Mouse (Mus musculus): ENCODE data around the gene Klf7. TPM values are rescaled to one million over a fixed set of nuclear protein-coding genes. Genes with fewer than 3 reads are reported as not detected.

The Klf7 gene
- polyA plus RNA-seq, 1 experiment from 2014 or later: 21.2 TPM

GRCm38 (mm10) chr1:64052069-64052750 lies 69.9 kb downstream of the Klf7 start:
- no peaks in the 10 kb centered on the region for H3K9me3 ChIP-seq (replicated peaks)
- no peak overlapping the region for H3K27ac ChIP-seq (replicated peaks)
- 87% methylated on average over 7 of the region's 7 CpGs for WGBS
- H3K4me3 ChIP-seq: no peak overlapping the region
- H3K36me3 ChIP-seq: no peaks in the 10 kb centered on the region
- no peak for DNase-seq (ENCODE audit: low spot score)
- no peaks in the 10 kb centered on the region for H3K27me3 ChIP-seq (ENCODE audit: low read depth, poor library complexity, severe bottlenecking)
- 0 out of 2 replicates have a peak, but pooled peaks cover 12% of the 10 kb centered on the region for H3K4me1 ChIP-seq

GRCm38 (mm10) chr1:64048567-64048966 lies 73.5 kb downstream of the Klf7 start:
- no peaks in the 10 kb centered on the region for H3K27me3 ChIP-seq (ENCODE audit: low read depth, poor library complexity, severe bottlenecking)
- H3K9me3 ChIP-seq (replicated peaks): no peaks in the 10 kb centered on the region
- H3K27ac ChIP-seq (replicated peaks): no peak overlapping the region
- DNase-seq (ENCODE audit: low spot score): no peak
- H3K36me3 ChIP-seq: no peaks in the 10 kb centered on the region
- peaks cover 2% of the 10 kb centered on the region; the same call in 1 of the 2 replicates for H3K4me1 ChIP-seq
- no peak overlapping the region for H3K4me3 ChIP-seq
- 91% methylated on average over 4 of the region's 4 CpGs for WGBS

GRCm38 (mm10) chr1:64046802-64047156 lies 75.3 kb downstream of the Klf7 start:
- Histone ChIP-seq H3K9me3 (replicated peaks) (no peaks in the 10 kb centered on the region), H3K4me1 (peaks cover 11% of the 10 kb centered on the region; the same call in 1 of the 2 replicates), H3K4me3 (no peak overlapping the region), H3K36me3 (no peaks in the 10 kb centered on the region), H3K27me3 (ENCODE audit: low read depth, poor library complexity, severe bottlenecking) (no peaks in the 10 kb centered on the region), H3K27ac (replicated peaks) (no peak overlapping the region)
- no peak for DNase-seq (ENCODE audit: low spot score)

DNA sequence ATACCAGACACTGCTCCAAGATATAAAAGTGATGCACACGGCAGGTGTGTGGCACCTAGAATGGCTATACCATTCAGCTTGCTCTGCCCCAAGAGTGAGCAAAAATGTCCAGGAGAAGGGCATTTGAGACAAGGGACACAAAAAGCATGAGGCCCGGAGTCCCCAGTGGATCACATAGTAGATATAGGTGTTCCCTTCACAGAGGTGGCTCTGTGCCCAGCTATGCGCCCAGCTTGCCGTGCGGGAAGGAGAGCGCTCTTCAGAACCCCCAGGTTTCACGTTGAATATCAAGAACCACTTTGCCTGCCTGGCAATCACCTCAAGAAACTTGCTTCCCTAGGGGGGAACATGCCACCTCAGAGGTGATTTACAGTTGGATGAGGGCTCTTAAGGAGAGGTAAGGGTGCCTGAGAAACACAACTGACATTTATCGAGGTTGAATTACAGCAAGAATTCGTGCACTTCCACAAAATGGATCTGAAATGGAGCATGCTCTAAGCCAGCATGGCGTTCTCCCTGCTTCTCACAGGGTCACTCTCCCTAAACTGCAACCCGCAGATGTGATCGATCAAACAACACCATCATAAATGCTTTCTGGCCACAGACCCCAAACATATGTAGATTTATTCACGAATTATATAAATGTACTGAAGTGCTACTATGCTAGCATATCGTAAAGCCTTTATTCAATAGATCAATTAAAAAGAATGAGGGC lies 75.8 kb downstream of the Klf7 start:
- peaks cover 11% of the 10 kb centered on the region; the same call in 1 of the 2 replicates for H3K4me1 ChIP-seq
- H3K36me3 ChIP-seq: no peaks in the 10 kb centered on the region
- 93% methylated on average over 14 of the region's 14 CpGs for WGBS
- DNase-seq (ENCODE audit: low spot score): no peak
- H3K4me3 ChIP-seq: no peak overlapping the region
- no peaks in the 10 kb centered on the region for H3K9me3 ChIP-seq (replicated peaks)
- no peaks in the 10 kb centered on the region for H3K27me3 ChIP-seq (ENCODE audit: low read depth, poor library complexity, severe bottlenecking)
- no peak overlapping the region for H3K27ac ChIP-seq (replicated peaks)

- Histone ChIP-seq H3K4me1 (peaks cover 24% of the 10 kb centered on the region; the same call in 1 of the 2 replicates), H3K36me3 (peaks cover 8% of the 10 kb centered on the region; the same call in 1 of the 2 replicates), H3K4me3 (no peak overlapping the region), H3K27ac (replicated peaks) (no peak overlapping the region), H3K27me3 (ENCODE audit: low read depth, poor library complexity, severe bottlenecking) (no peaks in the 10 kb centered on the region), H3K9me3 (replicated peaks) (no peaks in the 10 kb centered on the region)
- WGBS: 66% methylated on average over 2 of the region's 2 CpGs
- no peak for DNase-seq (ENCODE audit: low spot score)
Measured at GRCm38 (mm10) chr1:64044577-64044976, 77.5 kb downstream of the Klf7 start.

GRCm38 (mm10) chr1:64040831-64041383 lies 81.2 kb downstream of the Klf7 start:
- WGBS: 63% methylated on average over 5 of the region's 5 CpGs
- Histone ChIP-seq H3K4me1 (peaks cover 56% of the 10 kb centered on the region), H3K9me3 (replicated peaks) (no peaks in the 10 kb centered on the region), H3K36me3 (peaks cover 13% of the 10 kb centered on the region; the same call in 1 of the 2 replicates), H3K4me3 (no peak overlapping the region), H3K27me3 (ENCODE audit: low read depth, poor library complexity, severe bottlenecking) (no peaks in the 10 kb centered on the region), H3K27ac (replicated peaks) (peak overlapping the region; percentile 52; the same call in 1 of the 2 replicates)
- DNase-seq (ENCODE audit: low spot score): no peak

GRCm38 (mm10) chr1:64040061-64040686 lies 81.9 kb downstream of the Klf7 start:
- no peak overlapping the region for H3K4me3 ChIP-seq

DNA sequence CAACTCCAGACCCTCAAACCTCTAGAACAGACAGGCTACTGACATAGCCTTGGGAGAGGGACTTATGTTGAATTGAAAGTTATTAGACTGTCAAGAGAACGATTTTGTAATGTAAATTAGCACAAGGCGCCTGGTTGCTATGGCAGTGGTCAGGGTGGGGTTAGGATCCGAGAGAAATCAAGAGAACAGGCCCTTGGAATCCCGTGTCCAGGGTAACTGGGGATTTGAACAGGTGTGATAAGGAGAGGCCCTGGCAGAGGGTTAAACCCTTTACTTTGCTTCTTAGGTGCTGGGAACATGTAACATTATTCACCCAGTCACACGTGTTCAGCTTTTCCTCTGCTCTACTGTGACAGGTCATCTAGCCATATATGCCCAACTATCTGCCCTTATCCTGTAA lies 83.7 kb downstream of the Klf7 start:
- H3K9me3 ChIP-seq (replicated peaks): no peaks in the 10 kb centered on the region
- WGBS: 63% methylated on average over 5 of the region's 5 CpGs
- no peak overlapping the region for H3K4me3 ChIP-seq
- H3K27ac ChIP-seq (replicated peaks): no peak overlapping the region
- H3K36me3 ChIP-seq: peaks cover 19% of the 10 kb centered on the region; the same call in 1 of the 2 replicates
- H3K4me1 ChIP-seq: peaks cover 64% of the 10 kb centered on the region
- no peak for DNase-seq (ENCODE audit: low spot score)
- H3K27me3 ChIP-seq (ENCODE audit: low read depth, poor library complexity, severe bottlenecking): no peaks in the 10 kb centered on the region

More at GRCm38 (mm10) chr1:64040061-64040686, 81.9 kb downstream of the Klf7 start:
- H3K9me3 ChIP-seq (replicated peaks): no peaks in the 10 kb centered on the region
- 88% methylated on average over 10 of the region's 10 CpGs for WGBS
- no peak for DNase-seq (ENCODE audit: low spot score)
- H3K4me1 ChIP-seq: peaks cover 64% of the 10 kb centered on the region
- no peaks in the 10 kb centered on the region for H3K27me3 ChIP-seq (ENCODE audit: low read depth, poor library complexity, severe bottlenecking)
- peaks cover 14% of the 10 kb centered on the region; the same call in 1 of the 2 replicates for H3K36me3 ChIP-seq
- H3K27ac ChIP-seq (replicated peaks): 0 out of 2 replicates have a peak overlapping the region, but pooled peaks have one; percentile 2

GRCm38 (mm10) chr1:64037800-64038199 lies 84.3 kb downstream of the Klf7 start:
- H3K4me1 ChIP-seq: peaks cover 59% of the 10 kb centered on the region
- no peaks in the 10 kb centered on the region for H3K27me3 ChIP-seq (ENCODE audit: low read depth, poor library complexity, severe bottlenecking)
- H3K4me3 ChIP-seq: no peak overlapping the region
- no peaks in the 10 kb centered on the region for H3K9me3 ChIP-seq (replicated peaks)
- 93% methylated on average over 6 of the region's 6 CpGs for WGBS
- peak overlapping the region; percentile 49; the same call in 1 of the 2 replicates for H3K27ac ChIP-seq (replicated peaks)
- DNase-seq (ENCODE audit: low spot score): no peak
- peaks cover 19% of the 10 kb centered on the region; the same call in 1 of the 2 replicates for H3K36me3 ChIP-seq

DNA sequence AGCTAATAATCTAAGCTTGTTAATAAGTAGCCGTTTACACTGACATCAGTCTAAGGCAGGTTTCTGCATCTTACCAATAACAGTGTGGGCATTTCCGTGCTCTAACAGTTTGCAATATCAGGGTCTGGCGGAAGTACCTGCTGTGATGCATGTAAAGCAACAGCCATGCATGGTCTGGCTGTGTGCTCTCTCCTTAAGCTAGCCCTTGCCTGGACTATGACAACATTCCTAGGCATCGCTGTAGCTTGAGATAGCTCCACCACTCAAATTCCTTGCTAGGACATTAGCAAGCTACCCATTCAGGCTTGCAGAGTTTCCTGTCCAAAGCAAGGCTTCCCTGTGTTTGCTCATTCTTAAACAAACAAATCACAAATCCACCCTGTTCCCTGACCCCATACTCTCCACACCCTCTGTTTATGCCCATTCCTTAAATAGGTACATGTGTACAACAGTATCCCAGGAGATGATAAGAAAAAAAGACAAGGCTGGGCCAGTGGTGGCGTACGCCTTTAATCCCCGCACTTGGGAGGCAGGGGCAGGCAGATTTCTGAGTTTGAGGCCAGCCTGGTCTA lies 85.1 kb downstream of the Klf7 start:
- no peaks in the 10 kb centered on the region for H3K9me3 ChIP-seq (replicated peaks)
- 83% methylated on average over 7 of the region's 7 CpGs for WGBS
- H3K27ac ChIP-seq (replicated peaks): no peak overlapping the region; the same call in 1 of the 2 replicates
- no peak overlapping the region for H3K4me3 ChIP-seq
- DNase-seq (ENCODE audit: low spot score): no peak
- H3K36me3 ChIP-seq: peaks cover 19% of the 10 kb centered on the region; the same call in 1 of the 2 replicates
- H3K27me3 ChIP-seq (ENCODE audit: low read depth, poor library complexity, severe bottlenecking): no peaks in the 10 kb centered on the region
- peaks cover 61% of the 10 kb centered on the region for H3K4me1 ChIP-seq

DNA sequence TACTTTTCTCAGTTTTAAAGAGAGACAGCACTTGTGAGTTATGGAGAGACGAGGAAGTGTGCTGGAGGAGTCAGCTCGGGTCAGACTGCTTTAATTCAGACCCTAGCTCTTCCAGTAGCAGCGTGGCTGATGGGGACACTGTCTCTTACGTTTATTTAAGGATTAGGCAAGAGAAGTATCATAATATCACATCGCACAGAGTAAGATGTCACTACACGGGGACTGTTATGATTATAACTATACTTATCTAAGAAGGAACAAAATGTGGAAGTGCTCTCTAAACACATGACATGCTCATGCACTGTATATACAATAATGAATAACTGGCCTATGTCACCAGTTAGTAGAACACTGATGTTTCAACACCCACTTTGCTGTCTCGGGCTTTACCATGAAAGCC lies 86.3 kb downstream of the Klf7 start:
- H3K4me1 ChIP-seq: peaks cover 57% of the 10 kb centered on the region
- 69% methylated on average over 7 of the region's 7 CpGs for WGBS
- H3K27ac ChIP-seq (replicated peaks): no peak overlapping the region
- H3K27me3 ChIP-seq (ENCODE audit: low read depth, poor library complexity, severe bottlenecking): no peaks in the 10 kb centered on the region
- no peak for DNase-seq (ENCODE audit: low spot score)
- no peak overlapping the region for H3K4me3 ChIP-seq
- H3K36me3 ChIP-seq: peaks cover 19% of the 10 kb centered on the region; the same call in 1 of the 2 replicates
- no peaks in the 10 kb centered on the region for H3K9me3 ChIP-seq (replicated peaks)

DNA sequence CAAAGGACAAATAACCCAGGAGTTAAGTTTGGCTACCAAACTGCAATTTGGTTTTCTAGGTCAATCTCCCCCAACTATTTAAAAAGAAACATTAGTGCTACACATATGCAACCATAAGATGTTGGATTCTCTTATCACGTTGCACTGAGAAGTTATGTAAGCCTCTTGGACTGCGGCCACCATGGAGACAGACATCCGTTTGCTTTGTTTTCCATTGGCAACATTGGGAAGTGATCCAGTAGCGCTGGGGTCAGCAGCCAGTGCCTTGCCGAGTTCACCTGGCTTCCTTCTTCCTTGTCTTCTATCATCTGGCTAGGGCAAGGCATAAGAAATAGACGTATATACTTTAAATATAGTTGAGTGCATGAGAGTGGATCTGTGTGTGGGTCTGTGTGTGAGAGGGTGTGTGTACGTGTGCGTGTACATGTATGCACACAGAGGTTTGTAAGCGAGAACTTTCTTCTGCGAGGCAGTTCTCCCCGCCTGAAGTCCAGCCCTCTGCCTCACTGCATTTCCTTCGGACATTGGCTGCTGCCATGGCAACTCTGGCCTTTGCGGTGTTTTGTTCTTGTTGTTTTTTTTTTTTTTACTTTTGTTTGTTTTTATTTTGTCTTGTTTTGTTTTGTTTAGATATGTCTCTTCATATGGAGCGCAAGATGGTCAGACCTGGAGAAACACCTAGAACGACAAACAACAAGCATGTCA lies 86.8 kb downstream of the Klf7 start:
- Histone ChIP-seq H3K27me3 (ENCODE audit: low read depth, poor library complexity, severe bottlenecking) (no peaks in the 10 kb centered on the region), H3K4me1 (peaks cover 52% of the 10 kb centered on the region), H3K9me3 (replicated peaks) (no peaks in the 10 kb centered on the region), H3K27ac (replicated peaks) (no peak overlapping the region), H3K36me3 (peaks cover 14% of the 10 kb centered on the region; the same call in 1 of the 2 replicates), H3K4me3 (no peak overlapping the region)
- WGBS: 75% methylated on average over 15 of the region's 15 CpGs
- DNase-seq (ENCODE audit: low spot score): no peak

All from midbrain, embryonic 10.5 days (tissue).